ENCODE assay signal across 8 mouse cellular contexts in genomic region chr12:79965471-79966288, GRCm38 (mm10).
DNase-seq lines count a peak whose midpoint lies in the region; ATAC-seq lines count a peak whose summit lies in the region.

No protein-coding gene starts in this region.

- peak overlapping the region; percentile 90 for H3K27ac ChIP-seq in embryonic facial prominence, embryonic 12.5 days
- H3K27ac ChIP-seq in midbrain, embryonic 10.5 days (replicated peaks) = peak overlapping the region; percentile 86

- H3K9me3 ChIP-seq in embryonic facial prominence, embryonic 12.5 days = no peaks in the 10 kb centered on the region
- H3K9me3 ChIP-seq in midbrain, embryonic 10.5 days (replicated peaks) = no peaks in the 10 kb centered on the region

- no peaks in the 10 kb centered on the region for H3K36me3 ChIP-seq in embryonic facial prominence, embryonic 12.5 days
- H3K36me3 ChIP-seq in midbrain, embryonic 10.5 days = no peaks in the 10 kb centered on the region

- H3K4me1 ChIP-seq in embryonic facial prominence, embryonic 12.5 days = peaks cover 54% of the 10 kb centered on the region
- peaks cover 61% of the 10 kb centered on the region for H3K4me1 ChIP-seq in midbrain, embryonic 10.5 days

- peak overlapping the region; percentile 32 for H3K4me3 ChIP-seq in embryonic facial prominence, embryonic 12.5 days
- peak overlapping the region; percentile 52 for H3K4me3 ChIP-seq in midbrain, embryonic 10.5 days

- intact Hi-C loops in heart, postnatal 10 days (cut with DNase I) = loop anchor here (5.0 kb wide), 3 partner anchors 97 to 288 kb away; no protein-coding TSS in a partner anchor
- intact Hi-C loops in left cerebral cortex, postnatal 10 days (cut with DNase I) = loop anchor here (5.0 kb wide), 1 partner anchor 353 kb away; no protein-coding TSS in a partner anchor

- DNase-seq in adrenal gland, adult 2 months = peak; percentile 48
- no peak for DNase-seq in adrenal gland, adult 8-10 months
- peak; percentile 47 for DNase-seq in CD4-positive, CD25-positive, alpha-beta regulatory T cell, adult 2 months (ENCODE audit: low read depth, low spot score)
- DNase-seq in heart, postnatal 10 days = peak; percentile 61 to 70
- DNase-seq in left cerebral cortex, postnatal 10 days (ENCODE audit: extremely low spot score in 1 of 2, low spot score in 2 of 2) = peak; percentile 47 to 83
- peak; percentile 67 for DNase-seq in midbrain, embryonic 10.5 days (ENCODE audit: low spot score)
- peak; percentile 33 for DNase-seq in telencephalon, adult 2 months (ENCODE audit: low read depth, low spot score)

- peak overlapping the region; percentile 56 for H3K4me2 ChIP-seq in embryonic facial prominence, embryonic 12.5 days (replicated peaks)

- ATAC-seq in embryonic facial prominence, embryonic 12.5 days (ENCODE audit: insufficient number of reproducible peaks, insufficient read depth, low FRiP score, low TSS enrichment) = peak; percentile 28; the same call in 1 of the 2 replicates

- WGBS in embryonic facial prominence, embryonic 12.5 days = 1% methylated on average over 46 of the region's 46 CpGs
- 3% methylated on average over 46 of the region's 46 CpGs for WGBS in midbrain, embryonic 10.5 days

- peak overlapping the region; percentile 64 for H3K9ac ChIP-seq in embryonic facial prominence, embryonic 12.5 days

- H3K27me3 ChIP-seq in embryonic facial prominence, embryonic 12.5 days = no peaks in the 10 kb centered on the region
- peaks cover 31% of the 10 kb centered on the region for H3K27me3 ChIP-seq in midbrain, embryonic 10.5 days (ENCODE audit: low read depth, poor library complexity, severe bottlenecking)
